Mouse (Mus musculus) left cerebral cortex, postnatal 14 days (tissue): ENCODE measurements around the gene Plekha8. TPM values are rescaled to one million over a fixed set of nuclear protein-coding genes. Genes with fewer than 3 reads are reported as not detected.

Experiments used
- DNase-seq, 2 experiments: peaks; one replicate each; pipeline ENCODE4 v3.0.0; 2021 to 2022; ENCODE audit warnings: low spot score in 2 of 2, mixed read lengths in 1 of 2
- intact Hi-C: fragments of 180-260 bp; cut with DNase I; formaldehyde crosslinking; loops from one replicate; pipeline ENCODE4 v1.15.1; 2025
- long read RNA-seq, 2 experiments: library from polyadenylated mRNA; stranded (forward); transcript quantifications; one replicate each; pipeline ENCODE4 v2.0.0; 2021
- total RNA-seq, 2 experiments: library from RNA; stranded (reverse); gene quantifications; 2 replicates each; pipeline ENCODE4 v1.2.3; 2021

Gene Plekha8
- total RNA-seq, result 1 to 10 TPM; 8.5 to 9.4 TPM
- long read RNA-seq, experiment 1, full-length matches to known transcripts, result 6 of 9 reads
- long read RNA-seq, experiment 1, partial matches to known transcripts, result 0 of 9 reads
- long read RNA-seq, experiment 1, other reads (novel, unspliced or antisense), result 3 of 9 reads
- long read RNA-seq, experiment 2, full-length matches to known transcripts, result 3 of 3 reads
- long read RNA-seq, experiment 2, partial matches to known transcripts, result 0 of 3 reads
- long read RNA-seq, experiment 2, other reads (novel, unspliced or antisense), result 0 of 3 reads

- intact Hi-C loops, result loop anchor here (5.0 to 10.0 kb wide), 2 partner anchors 88 to 570 kb away; partner anchors contain the start of gene Mturn
Measured at GRCm38 (mm10) chr6:54594469-54595329, at the start of gene Plekha8. Gene Plekha8, plus strand, starts transcription at chr6:54595111.

GRCm38 (mm10) chr6:54548314-54549019 is 46.4 kb upstream of the Plekha8 start:
- intact Hi-C loops, result no loop called here
- no peak for DNase-seq

More at GRCm38 (mm10) chr6:54594469-54595329, at the start of gene Plekha8:
- peak; percentile 84 to 92 for DNase-seq

- no peak for DNase-seq
- intact Hi-C loops, result no loop called here
Measured at GRCm38 (mm10) chr6:54549311-54549710, 45.6 kb upstream of the Plekha8 start.

- intact Hi-C loops, result no loop called here
- no peak for DNase-seq
Measured at GRCm38 (mm10) chr6:54550801-54551323, 44.0 kb upstream of the Plekha8 start.

- no peak for DNase-seq
- intact Hi-C loops, result no loop called here
Measured at GRCm38 (mm10) chr6:54552721-54553413, 42.0 kb upstream of the Plekha8 start.

GRCm38 (mm10) chr6:54553632-54554031 is 41.3 kb upstream of the Plekha8 start:
- no peak for DNase-seq
- intact Hi-C loops, result no loop called here

- no peak for DNase-seq
- intact Hi-C loops, result no loop called here
Measured at GRCm38 (mm10) chr6:54554341-54555110, 40.4 kb upstream of the Plekha8 start.

- intact Hi-C loops, result no loop called here
- no peak for DNase-seq
Measured at GRCm38 (mm10) chr6:54555816-54556215, 39.1 kb upstream of the Plekha8 start.

GRCm38 (mm10) chr6:54557671-54558070 is 37.2 kb upstream of the Plekha8 start:
- intact Hi-C loops, result no loop called here
- DNase-seq, result no peak

GRCm38 (mm10) chr6:54558466-54558865 is 36.4 kb upstream of the Plekha8 start:
- no peak for DNase-seq
- intact Hi-C loops, result no loop called here

- DNase-seq, result no peak
- intact Hi-C loops, result no loop called here
Measured at GRCm38 (mm10) chr6:54562018-54562809, 32.7 kb upstream of the Plekha8 start.

- DNase-seq, result no peak
- intact Hi-C loops, result no loop called here
Measured at GRCm38 (mm10) chr6:54563561-54563960, 31.4 kb upstream of the Plekha8 start.

- intact Hi-C loops, result no loop called here
- no peak for DNase-seq
Measured at GRCm38 (mm10) chr6:54564506-54564991, 30.4 kb upstream of the Plekha8 start.

- intact Hi-C loops, result loop anchor here (5.0 kb wide), 1 partner anchor 33 kb away; no protein-coding TSS in a partner anchor
Measured at GRCm38 (mm10) chr6:54565012-54565411, 29.9 kb upstream of the Plekha8 start.

GRCm38 (mm10) chr6:54565665-54566545 is 29.0 kb upstream of the Plekha8 start, which contains the start of gene Scrn1:
Gene Scrn1, minus strand, starts transcription at chr6:54566489.
- intact Hi-C loops, result loop anchor here (5.0 kb wide), 1 partner anchor 34 kb away; no protein-coding TSS in a partner anchor
- peak; percentile 82 to 87 for DNase-seq

More at GRCm38 (mm10) chr6:54565012-54565411, 29.9 kb upstream of the Plekha8 start:
- peak in 1 of 2 experiments; percentile 30 for DNase-seq

- intact Hi-C loops, result loop anchor here (5.0 kb wide), 1 partner anchor 34 kb away; no protein-coding TSS in a partner anchor
- DNase-seq, result no peak
Measured at GRCm38 (mm10) chr6:54566546-54566919, 28.4 kb upstream of the Plekha8 start.
